Mouse (Mus musculus) megakaryocyte, embryonic 14.5 days (primary cell): ENCODE measurements at regions not wholly inside any gene's neighbourhood (a gene's known extent, or its start where the extent isn't known, plus 50 kb on each side); places are given as distances from the start of the nearest gene placed in this dataset.

Source experiments
- FLI1 ChIP-seq: IDR thresholded peaks from 2 replicates; pipeline ENCODE4 v1.6.1; 2012; ENCODE audit warnings: low read length, inconsistent platforms, mixed read lengths
- GATA1 ChIP-seq: IDR thresholded peaks from 3 replicates; pipeline ENCODE4 v1.6.1; 2012; ENCODE audit warnings: mixed read lengths, low read length, inconsistent platforms, borderline replicate concordance

- TF ChIP-seq GATA1 (no peak), FLI1 (no peak)
Observed at GRCm38 (mm10) chr14:120762168-120762567, 148.9 kb upstream of the Ipo5 start.
